Mouse (Mus musculus): ENCODE data around the gene Tgif2. TPM values are rescaled to one million over a fixed set of nuclear protein-coding genes. Genes with fewer than 3 reads are reported as not detected.
A peak's percentile ranks its signal among the peaks of the same experiment; 100 is the strongest.

Tgif2 gene
- polyA plus RNA-seq, 1 experiment from 2014 or later, result 11.9 TPM

DNA sequence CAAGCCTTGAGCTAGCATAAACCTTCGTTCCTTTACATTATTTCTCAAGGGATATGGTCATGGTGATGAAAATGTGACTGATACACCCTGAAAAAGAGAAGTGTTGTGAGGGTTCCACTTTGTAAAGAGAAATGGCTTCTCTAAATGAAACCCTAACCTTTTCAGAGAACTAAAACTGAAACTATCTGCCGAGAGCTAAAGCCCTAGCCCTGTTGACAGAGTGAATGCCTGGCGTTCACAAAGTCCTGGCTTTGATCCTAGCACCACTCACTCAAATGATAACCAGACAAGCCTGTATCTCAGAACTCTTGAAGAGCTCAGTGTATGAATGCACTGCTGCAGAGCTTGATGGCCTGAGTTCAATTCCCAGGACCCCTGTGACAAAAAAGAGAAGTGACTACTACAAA lies 17.6 kb downstream of the Tgif2 start:
- no peak overlapping the region for H3K4me2 ChIP-seq (replicated peaks; ENCODE audit: low read depth)
- DNase-seq (ENCODE audit: low spot score), result no peak
- no peaks in the 10 kb centered on the region for H3K27me3 ChIP-seq (ENCODE audit: control insufficient read depth, insufficient read depth, low read length)
- no peaks in the 10 kb centered on the region for H3K9me3 ChIP-seq (ENCODE audit: control insufficient read depth, low read length)
- no peak overlapping the region for H3K4me3 ChIP-seq (ENCODE audit: low read depth, low read length)
- TF ChIP-seq CTCF (IDR thresholded peaks at IDR 0.05; ENCODE audit: low read depth), result no peak
- TF ChIP-seq EP300 (optimal IDR thresholded peaks at IDR 0.05), result no peak
- WGBS, result 37% methylated on average over 3 of the region's 3 CpGs
- H3K4me1 ChIP-seq (replicated peaks; ENCODE audit: control insufficient read depth, insufficient read depth), result 0 out of 2 replicates have a peak, but pooled peaks cover 3% of the 10 kb centered on the region
- no peak overlapping the region for H3K9ac ChIP-seq (ENCODE audit: low read length)
- no peak for ATAC-seq (ENCODE audit: low FRiP score, low TSS enrichment)
- no peaks in the 10 kb centered on the region for H3K36me3 ChIP-seq (ENCODE audit: control insufficient read depth, insufficient read depth, low read length)
- H3K27ac ChIP-seq (replicated peaks), result no peak overlapping the region

DNA sequence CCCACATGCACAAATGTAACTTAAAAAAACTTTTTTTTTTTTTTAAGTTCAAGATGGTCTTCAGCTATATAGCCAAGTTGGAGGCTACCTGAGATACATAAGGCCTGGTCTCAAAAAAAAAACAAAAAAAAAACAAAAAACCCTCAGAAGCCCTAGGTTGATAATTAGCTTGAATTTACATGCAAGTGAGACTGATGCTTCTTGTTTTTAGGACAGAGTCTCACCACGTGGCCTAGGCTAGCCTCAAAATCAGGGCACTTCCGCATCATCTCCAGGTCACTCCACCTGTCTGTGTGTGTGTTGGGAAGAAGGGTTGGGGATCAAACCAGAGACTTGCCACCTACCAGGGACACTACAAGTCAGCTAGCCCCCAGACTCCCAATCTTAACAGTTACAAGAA lies 18.0 kb downstream of the Tgif2 start, which contains the start of gene 4930518I15Rik:
Gene 4930518I15Rik (minus strand): TSS at position 112 of the 400 bp plus-strand sequence.
- peak within 1 kb of the TSS; percentile 56; the same call in 1 of the 2 replicates for H3K27ac ChIP-seq (replicated peaks)
- ATAC-seq (ENCODE audit: low FRiP score, low TSS enrichment), result no peak

DNA sequence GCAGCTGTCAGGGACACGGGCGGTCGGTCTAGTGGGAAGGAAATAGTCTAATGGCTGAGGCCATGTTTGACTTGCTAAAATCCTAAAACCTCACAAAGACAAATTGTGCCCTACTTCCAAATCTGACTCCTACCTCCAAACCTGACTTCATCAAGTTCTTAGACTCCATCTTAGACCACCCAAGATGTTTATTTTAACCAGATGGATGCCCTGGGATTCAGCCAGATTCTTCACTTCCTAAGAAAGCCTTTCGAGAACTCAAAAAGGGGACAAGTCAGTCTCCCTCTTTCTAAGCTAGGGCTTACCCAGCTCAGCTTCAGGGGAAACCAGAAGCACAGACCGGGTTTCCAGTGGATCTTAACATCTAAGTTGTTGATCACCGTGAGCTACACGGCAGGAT lies 18.9 kb downstream of the Tgif2 start:
- TF ChIP-seq CTCF (IDR thresholded peaks at IDR 0.05; ENCODE audit: low read depth) (no peak), EP300 (optimal IDR thresholded peaks at IDR 0.05) (no peak)
- no peaks in the 10 kb centered on the region for H3K9me3 ChIP-seq (ENCODE audit: control insufficient read depth, low read length)
- WGBS, result 35% methylated on average over 7 of the region's 7 CpGs
- H3K36me3 ChIP-seq (ENCODE audit: control insufficient read depth, insufficient read depth, low read length), result no peaks in the 10 kb centered on the region
- 0 out of 2 replicates have a peak, but pooled peaks cover 3% of the 10 kb centered on the region for H3K4me1 ChIP-seq (replicated peaks; ENCODE audit: control insufficient read depth, insufficient read depth)
- DNase-seq (ENCODE audit: low spot score) (no peak), ATAC-seq (ENCODE audit: low FRiP score, low TSS enrichment) (no peak)
- no peak overlapping the region for H3K4me2 ChIP-seq (replicated peaks; ENCODE audit: low read depth)
- H3K27me3 ChIP-seq (ENCODE audit: control insufficient read depth, insufficient read depth, low read length), result no peaks in the 10 kb centered on the region
- no peak overlapping the region for H3K4me3 ChIP-seq (ENCODE audit: low read depth, low read length)
- H3K9ac ChIP-seq (ENCODE audit: low read length), result no peak overlapping the region
- peak overlapping the region; percentile 56; the same call in 1 of the 2 replicates for H3K27ac ChIP-seq (replicated peaks)

More for the DNA sequence above, 18.0 kb downstream of the Tgif2 start, which contains the start of gene 4930518I15Rik:
- Histone ChIP-seq H3K36me3 (ENCODE audit: control insufficient read depth, insufficient read depth, low read length) (no peaks in the 10 kb centered on the region), H3K9ac (ENCODE audit: low read length) (no peak within 1 kb of the TSS), H3K27me3 (ENCODE audit: control insufficient read depth, insufficient read depth, low read length) (no peaks in the 10 kb centered on the region), H3K4me2 (replicated peaks; ENCODE audit: low read depth) (no peak within 1 kb of the TSS), H3K4me3 (ENCODE audit: low read depth, low read length) (no peak within 1 kb of the TSS), H3K9me3 (ENCODE audit: control insufficient read depth, low read length) (no peaks in the 10 kb centered on the region), H3K4me1 (replicated peaks; ENCODE audit: control insufficient read depth, insufficient read depth) (0 out of 2 replicates have a peak, but pooled peaks cover 3% of the 10 kb centered on the region)
- no peak for DNase-seq (ENCODE audit: low spot score)
- 89% methylated on average over 2 of the region's 2 CpGs for WGBS
- TF ChIP-seq EP300 (optimal IDR thresholded peaks at IDR 0.05) (no peak), CTCF (IDR thresholded peaks at IDR 0.05; ENCODE audit: low read depth) (no peak)

DNA sequence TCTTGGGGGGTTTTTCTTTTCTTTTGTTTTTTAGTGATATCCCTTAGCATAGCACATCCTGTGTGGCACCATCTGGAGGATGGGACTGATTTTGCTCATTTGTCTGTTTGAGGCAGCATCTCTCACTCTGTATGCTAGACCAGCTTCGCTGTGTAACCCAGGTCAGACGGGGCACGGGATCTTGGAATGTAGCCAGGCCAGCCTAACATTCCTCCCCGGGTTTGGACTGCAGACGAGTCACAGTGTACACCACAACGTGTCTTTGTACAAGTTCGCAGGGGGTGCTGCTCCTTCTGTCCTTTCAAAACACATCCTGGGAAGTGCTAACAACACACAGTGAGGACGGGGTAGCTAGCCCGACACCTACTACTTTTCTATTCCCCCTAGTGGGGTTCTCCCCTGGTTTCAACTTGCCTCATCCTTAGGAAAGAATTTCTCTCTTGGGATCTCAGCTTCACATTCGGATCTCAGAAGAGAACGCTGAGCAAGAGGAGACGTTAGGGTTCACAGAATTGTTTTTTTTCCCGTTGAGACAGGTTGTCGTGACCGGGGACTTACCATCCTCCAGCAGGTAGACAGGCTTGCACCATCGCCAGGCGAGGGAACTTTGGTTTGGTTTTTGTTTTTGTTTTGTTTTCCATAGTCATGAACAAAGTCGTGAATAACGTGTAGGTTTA lies 22.4 kb downstream of the Tgif2 start:
- DNase-seq (ENCODE audit: low spot score) (peak; percentile 63), ATAC-seq (ENCODE audit: low FRiP score, low TSS enrichment) (no peak)

DNA sequence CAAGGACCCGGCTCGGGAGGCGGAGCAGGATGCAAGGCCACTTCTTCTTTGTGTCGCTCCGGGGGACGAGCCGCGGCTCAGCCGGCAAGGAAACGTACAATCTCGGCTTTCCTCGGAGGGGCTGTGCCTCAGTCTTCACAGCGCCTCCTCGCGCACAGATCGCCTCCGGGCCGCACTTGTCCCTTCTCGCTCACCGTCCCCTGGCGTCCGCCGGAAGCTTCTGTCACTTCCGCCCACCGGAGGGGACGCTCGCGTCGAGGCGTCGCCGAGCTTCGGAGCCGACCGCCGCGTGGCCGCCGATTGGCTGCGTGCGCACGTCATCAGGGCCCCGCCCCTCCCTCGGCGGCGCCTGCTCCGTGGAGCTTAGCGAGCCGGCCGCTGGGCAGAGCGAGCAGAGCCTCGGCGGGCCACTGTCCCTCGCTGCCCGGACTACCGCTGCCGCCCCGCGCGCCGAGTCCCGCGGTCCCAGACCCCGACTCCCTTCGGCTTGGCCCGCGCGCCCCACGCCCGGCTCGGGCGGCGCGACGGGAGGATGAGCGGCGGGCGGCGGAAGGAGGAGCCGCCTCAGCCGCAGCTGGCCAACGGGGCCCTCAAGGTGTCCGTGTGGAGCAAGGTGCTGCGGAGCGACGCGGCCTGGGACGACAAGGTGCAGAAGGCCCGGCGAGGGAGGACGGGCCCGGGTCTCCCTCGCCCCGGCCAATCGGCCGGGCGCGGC lies 23.1 kb downstream of the Tgif2 start, which contains the start of gene Rab5if:
Gene Rab5if (plus strand): TSS at position 357 of the 715 bp plus-strand sequence.
- Histone ChIP-seq H3K36me3 (ENCODE audit: control insufficient read depth, insufficient read depth, low read length) (no peaks in the 10 kb centered on the region), H3K9ac (ENCODE audit: low read length) (peak within 1 kb of the TSS; percentile 98), H3K4me1 (replicated peaks; ENCODE audit: control insufficient read depth, insufficient read depth) (0 out of 2 replicates have a peak, but pooled peaks cover 7% of the 10 kb centered on the region), H3K27ac (replicated peaks) (peak within 1 kb of the TSS; percentile 97), H3K9me3 (ENCODE audit: control insufficient read depth, low read length) (no peaks in the 10 kb centered on the region), H3K4me3 (ENCODE audit: low read depth, low read length) (peak within 1 kb of the TSS; percentile 99), H3K27me3 (ENCODE audit: control insufficient read depth, insufficient read depth, low read length) (no peaks in the 10 kb centered on the region), H3K4me2 (replicated peaks; ENCODE audit: low read depth) (peak within 1 kb of the TSS; percentile 81)
- 0% methylated on average over 79 of the region's 98 CpGs for WGBS
- TF ChIP-seq CTCF (IDR thresholded peaks at IDR 0.05; ENCODE audit: low read depth) (peak; percentile 84), EP300 (optimal IDR thresholded peaks at IDR 0.05) (no peak)
- peak; percentile 94 for ATAC-seq (ENCODE audit: low FRiP score, low TSS enrichment)
- DNase-seq (ENCODE audit: low spot score), result peak; percentile 98

More for the DNA sequence above, 22.4 kb downstream of the Tgif2 start:
- no peaks in the 10 kb centered on the region for H3K27me3 ChIP-seq (ENCODE audit: control insufficient read depth, insufficient read depth, low read length)
- H3K36me3 ChIP-seq (ENCODE audit: control insufficient read depth, insufficient read depth, low read length), result no peaks in the 10 kb centered on the region
- peak overlapping the region; percentile 87 for H3K9ac ChIP-seq (ENCODE audit: low read length)
- 0 out of 2 replicates have a peak, but pooled peaks cover 7% of the 10 kb centered on the region for H3K4me1 ChIP-seq (replicated peaks; ENCODE audit: control insufficient read depth, insufficient read depth)
- peak; percentile 30; the same call in 1 of the 2 replicates for TF ChIP-seq CTCF (IDR thresholded peaks at IDR 0.05; ENCODE audit: low read depth)
- no peak for TF ChIP-seq EP300 (optimal IDR thresholded peaks at IDR 0.05)
- peak overlapping the region; percentile 97 for H3K27ac ChIP-seq (replicated peaks)
- H3K4me2 ChIP-seq (replicated peaks; ENCODE audit: low read depth), result peak overlapping the region; percentile 81
- WGBS, result under 1% methylated on average over 19 of the region's 19 CpGs
- H3K4me3 ChIP-seq (ENCODE audit: low read depth, low read length), result peak overlapping the region; percentile 99
- H3K9me3 ChIP-seq (ENCODE audit: control insufficient read depth, low read length), result no peaks in the 10 kb centered on the region

All from stomach, postnatal 0 days (tissue).